Mouse (Mus musculus) gastrocnemius, adult 8-10 months (tissue): ENCODE results near the gene Rpl19. TPM values are rescaled to one million over a fixed set of nuclear protein-coding genes. Genes with fewer than 3 reads are reported as not detected.
A peak's percentile ranks its signal among the peaks of the same experiment; 100 is the strongest.

Experiments used
- DNase-seq, 2 experiments: peaks; one replicate each; pipeline ENCODE4 v3.0.0; 2022; ENCODE audit warnings: low spot score in 2 of 2
- total RNA-seq, 4 experiments: library from RNA; stranded (reverse); gene quantifications; 2 replicates each; pipeline ENCODE4 v1.2.4; 2022

Gene Rpl19
- 100 to 1,000 TPM; 364 to 479 (median 402) TPM for total RNA-seq

DNA sequence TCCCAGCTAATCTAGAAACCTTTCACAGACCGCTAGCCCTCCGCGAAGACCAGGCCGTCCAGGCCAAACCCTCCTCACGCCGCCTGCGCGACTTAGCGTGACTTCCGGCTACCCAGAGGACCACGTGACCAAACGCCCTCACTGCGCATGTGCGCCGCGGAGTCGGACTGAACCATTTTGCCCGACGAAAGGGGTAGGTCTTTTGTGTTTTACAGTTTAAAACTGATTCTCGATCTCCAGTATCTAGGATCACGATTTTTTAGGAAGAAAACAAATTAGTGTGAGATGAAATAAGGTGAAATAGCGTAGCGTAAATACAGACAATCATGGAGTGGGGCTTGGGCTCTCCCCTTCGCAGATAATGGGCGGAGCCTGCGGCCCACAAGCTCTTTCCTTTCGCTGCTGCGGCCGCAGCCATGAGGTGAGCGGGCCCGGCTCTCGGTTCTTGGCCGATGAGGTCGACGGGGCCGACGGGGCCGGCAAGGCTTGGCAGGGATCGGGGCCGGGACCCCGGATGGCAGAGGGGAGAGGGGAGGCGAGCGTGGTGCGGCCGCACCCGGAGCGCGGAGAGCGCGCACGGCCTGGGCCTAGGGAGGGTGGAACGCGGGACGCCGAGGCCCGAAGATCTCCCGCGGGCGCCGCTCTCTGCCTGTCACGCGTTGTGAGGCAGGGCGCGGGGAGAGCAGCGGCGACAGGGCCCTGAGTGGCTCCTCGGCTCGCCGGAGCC, at the start of gene Rpl19:
Gene Rpl19 (plus strand): TSS at position 141 of the 727 bp plus-strand sequence.
- peak; percentile 82 to 89 for DNase-seq

GRCm38 (mm10) chr11:97977797-97978196, 48.7 kb upstream of the Rpl19 start:
- DNase-seq = no peak

GRCm38 (mm10) chr11:97978392-97978791, 48.1 kb upstream of the Rpl19 start:
- no peak for DNase-seq

GRCm38 (mm10) chr11:97979824-97980495, 46.5 kb upstream of the Rpl19 start:
- DNase-seq = no peak

- DNase-seq = peak; percentile 70 to 72
These were observed 46.0 kb upstream of the Rpl19 start for GRCm38 (mm10) chr11:97980531-97980966.

DNA sequence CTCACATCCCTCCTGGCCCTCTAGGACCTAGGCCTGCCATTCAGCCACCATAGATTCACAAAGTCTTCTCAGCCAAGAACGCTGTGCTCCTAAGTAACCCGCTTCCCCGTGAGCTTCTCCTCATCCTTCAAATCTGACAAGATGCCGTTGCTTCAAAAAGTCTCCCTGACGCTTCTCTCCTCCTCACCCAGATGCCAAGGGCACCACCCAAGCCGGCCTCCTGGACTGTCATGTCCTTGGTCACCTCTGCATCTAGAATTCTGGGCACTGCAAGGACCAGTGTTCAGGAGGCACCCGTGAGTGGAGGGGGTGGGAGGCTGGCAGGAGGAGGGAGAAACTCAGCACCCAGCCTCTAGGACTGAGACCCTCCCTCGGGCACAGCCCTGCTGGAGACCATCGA, 43.8 kb upstream of the Rpl19 start:
- DNase-seq = no peak

DNA sequence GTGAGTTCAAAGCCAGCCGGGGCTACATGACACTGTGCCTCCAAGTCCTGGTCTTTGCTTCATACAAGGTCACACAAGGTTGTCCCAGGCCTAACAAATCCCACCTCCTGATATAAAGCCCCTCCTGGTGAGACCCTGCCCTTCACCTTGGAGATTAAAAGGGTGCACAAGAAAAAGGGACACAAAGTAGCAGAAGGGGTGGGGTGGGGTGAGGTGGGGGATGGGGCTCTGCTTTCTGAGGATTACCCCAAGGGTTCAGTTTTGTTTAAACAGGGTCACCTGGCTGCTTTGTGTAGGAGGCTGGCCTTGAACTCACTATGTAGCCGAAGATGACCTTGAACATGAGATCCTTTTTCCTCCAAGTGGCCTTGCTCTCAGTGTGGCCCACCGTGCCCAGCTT, 43.0 kb upstream of the Rpl19 start:
- no peak for DNase-seq

DNA sequence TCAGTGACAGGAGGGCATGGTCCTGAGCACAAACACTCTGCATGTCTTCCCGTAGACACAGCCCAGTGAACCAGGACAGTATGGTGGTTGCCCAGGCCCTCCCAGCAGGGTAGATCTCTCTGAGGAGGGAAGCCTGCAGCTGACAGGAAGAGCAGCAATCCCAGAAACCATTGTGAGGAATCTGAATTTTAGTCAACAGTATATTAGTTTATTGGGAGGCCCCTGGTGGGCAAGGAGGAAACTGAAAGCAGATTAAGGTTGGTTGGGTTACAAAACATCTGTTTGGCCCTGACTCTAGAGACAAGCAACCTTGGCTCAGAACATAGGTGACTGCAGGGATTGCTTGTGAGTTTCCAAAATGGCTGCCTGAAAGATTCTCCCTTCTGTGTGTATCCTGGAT, 42.5 kb upstream of the Rpl19 start:
- no peak for DNase-seq

DNA sequence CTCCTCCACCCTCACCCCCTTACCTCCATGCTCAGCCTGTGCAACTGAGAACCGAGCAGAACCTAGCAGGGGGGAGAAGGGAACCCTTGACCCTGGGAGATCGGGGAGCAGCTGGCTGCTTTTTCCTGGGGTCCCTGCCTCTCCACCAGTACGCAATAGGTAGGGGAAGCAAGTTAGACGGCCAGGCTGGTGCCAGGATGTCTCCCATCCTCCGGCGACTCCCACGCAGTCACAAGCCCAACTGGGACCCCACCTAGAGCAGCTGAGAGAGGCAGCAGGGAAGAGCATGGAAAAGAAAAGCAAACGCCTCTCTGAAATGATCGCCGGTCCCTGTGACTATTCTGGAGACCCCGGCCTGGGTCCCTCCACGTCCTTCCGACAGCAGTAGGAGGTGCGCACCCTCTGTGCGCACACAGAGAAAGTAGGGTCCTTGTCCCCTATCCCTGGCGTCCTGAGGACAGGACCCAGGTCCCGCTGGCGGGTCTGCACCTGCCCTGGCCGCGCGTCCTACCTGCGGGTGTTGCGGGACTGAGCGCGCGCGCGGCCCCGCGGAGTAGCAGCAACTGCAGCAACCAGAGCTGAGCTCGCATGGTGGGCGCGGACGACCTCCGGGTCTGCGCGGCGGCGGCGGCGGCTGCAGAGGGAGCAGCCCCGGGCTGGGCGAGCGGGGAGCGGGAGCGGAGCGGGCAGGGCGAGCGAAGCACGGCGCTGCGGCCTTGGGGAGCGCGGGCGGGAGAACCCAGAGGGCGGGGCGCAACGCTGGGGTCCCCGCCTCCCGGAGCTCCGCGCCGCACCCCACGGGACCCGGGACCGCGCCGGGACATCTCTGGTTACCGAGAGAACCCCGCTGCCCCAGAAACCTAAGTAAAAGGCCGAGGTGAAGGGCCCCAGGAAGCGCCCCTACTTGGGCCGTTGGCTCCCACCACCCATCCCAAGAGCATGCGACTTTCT, 40.5 kb upstream of the Rpl19 start, which contains the start of gene Plxdc1:
Gene Plxdc1 (minus strand): TSS at position 718 of the 951 bp plus-strand sequence.
- DNase-seq = no peak

- DNase-seq = no peak
These were observed 39.6 kb upstream of the Rpl19 start for GRCm38 (mm10) chr11:97986738-97987465.

- DNase-seq = peak; percentile 93 to 94
These were observed 38.7 kb upstream of the Rpl19 start for GRCm38 (mm10) chr11:97987551-97988526.

GRCm38 (mm10) chr11:97988530-97989096, 37.9 kb upstream of the Rpl19 start:
- peak; percentile 83 to 85 for DNase-seq

- peak; percentile 55 to 71 for DNase-seq
These were observed 31.9 kb upstream of the Rpl19 start for GRCm38 (mm10) chr11:97994539-97995100.

- peak in 1 of 2 experiments; percentile 49 for DNase-seq
These were observed 30.8 kb upstream of the Rpl19 start, which contains the start of gene Arl5c for GRCm38 (mm10) chr11:97995564-97996288. Gene Arl5c (minus strand): TSS chr11:97996181.

DNA sequence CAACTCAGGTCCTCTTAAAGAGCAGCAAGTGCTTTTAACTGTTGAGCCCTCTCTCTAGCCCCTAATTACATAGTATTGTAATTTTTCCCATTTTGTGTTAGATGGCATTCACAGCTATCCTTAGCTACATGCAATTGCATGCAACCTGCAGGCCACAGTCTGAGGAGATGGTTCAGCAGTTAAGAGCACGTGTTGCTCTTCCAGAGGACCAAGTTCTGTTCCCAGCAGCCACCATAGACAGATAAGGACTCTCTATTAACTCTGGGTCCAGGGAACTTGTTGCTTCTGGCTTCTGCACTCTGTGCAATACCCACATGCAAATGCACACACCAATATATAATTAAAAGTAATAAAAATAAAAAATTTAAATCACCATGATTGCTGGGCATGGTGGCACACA, 29.8 kb upstream of the Rpl19 start:
- no peak for DNase-seq

DNA sequence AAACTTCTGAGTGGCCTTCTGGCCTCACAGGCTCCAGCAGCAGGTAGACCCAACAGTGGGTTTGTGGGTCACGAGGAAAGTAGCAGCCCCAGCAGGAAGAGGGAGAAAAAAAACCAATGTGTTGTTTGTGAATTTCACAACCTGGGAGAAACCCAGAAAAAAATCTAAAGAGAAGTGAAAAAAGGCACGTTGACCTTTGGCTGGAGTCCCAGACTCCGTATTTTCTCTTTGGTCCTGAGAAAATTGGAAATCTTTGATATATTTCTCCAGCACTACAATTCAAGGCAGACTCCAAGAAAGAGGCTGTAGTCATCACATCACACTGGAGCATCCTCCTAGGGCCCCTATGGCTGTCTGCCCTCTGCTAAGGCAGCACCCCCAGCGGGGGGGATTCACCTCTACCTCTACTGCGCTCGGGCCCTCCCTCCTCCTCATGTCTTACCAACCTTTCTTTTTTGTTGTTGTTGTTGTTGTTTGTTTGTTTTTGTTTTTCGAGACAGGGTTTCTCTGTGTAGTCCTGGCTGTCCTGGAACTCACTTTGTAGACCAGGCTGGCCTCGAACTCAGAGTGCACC, 29.0 kb upstream of the Rpl19 start:
- no peak for DNase-seq

DNA sequence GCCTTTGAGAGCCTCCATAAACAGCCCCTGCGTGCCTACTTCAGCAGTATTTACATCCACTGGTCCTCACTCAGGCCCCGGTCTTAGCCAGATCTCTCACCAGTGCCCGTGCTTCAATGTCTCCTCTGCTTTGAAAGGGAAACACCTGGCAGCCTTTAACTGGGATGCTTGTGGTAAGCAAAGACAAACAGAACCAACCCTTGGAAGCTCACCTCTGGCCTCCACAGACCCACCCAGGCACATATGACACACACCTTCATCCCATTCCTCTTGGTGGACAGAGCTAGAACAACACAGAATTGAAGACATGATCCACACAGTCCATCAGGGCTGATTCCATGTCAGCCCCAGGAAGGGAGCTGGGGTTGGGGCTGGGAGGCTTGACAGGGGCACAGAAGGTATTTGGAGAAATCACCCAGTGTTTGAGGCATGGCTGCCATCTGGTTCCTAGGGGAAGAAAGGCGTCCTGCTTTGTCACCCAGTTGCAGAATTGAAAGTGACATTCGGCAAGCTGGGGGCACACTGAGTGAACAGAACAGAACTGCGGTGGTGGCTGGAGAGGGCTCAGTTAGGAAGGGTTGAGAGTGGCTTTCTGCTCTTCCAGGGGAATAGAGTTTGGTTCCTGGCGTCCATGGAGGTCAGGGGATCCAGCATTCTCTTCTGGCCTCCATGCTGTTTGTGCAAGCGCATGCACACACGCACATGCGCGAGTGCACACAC, 28.3 kb upstream of the Rpl19 start:
- no peak for DNase-seq
